Mouse (Mus musculus) c-Kit-positive CD71-positive TER-119-negative erythroid progenitor cells, embryonic 14.5 days (primary cell): ENCODE data around the gene Bank1.
"Not testable (repeated sequence)": the region's sequence is repeated elsewhere in the genome, so short reads cannot be mapped to it uniquely, and the experiment has no call there.

ENCODE experiments used
- DNase-seq: peaks from one replicate; pipeline ENCODE4 v3.0.0-alpha.2; 2013; ENCODE audit warnings: low read depth

Bank1 gene

GRCm38 (mm10) chr3:136325783-136326182 lies at the start of gene Bank1:
TSS of gene Bank1 (minus strand) at chr3:136326066.
- no peak for DNase-seq

DNA sequence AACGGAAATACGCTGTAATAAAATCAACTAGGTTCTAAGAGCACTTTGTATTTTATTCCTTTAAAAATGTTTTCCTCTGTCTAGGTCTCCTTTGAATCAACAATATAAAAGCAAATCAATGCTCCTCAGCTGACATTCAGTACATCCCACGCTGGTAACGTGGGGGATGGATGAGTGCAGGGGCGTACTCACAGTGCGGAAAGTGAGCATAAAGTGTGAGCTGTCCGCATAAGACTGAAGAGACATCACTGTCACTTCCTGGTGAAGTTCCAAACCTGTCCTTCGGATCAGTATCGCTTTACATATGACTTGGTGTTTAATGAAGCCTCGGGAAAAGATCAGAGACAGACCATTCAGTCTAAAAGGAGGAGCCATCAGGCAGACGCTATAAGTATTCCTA lies 44.0 kb upstream of the Bank1 start:
- DNase-seq = no peak

- DNase-seq = no peak
Observed at GRCm38 (mm10) chr3:136369466-136369865, 43.6 kb upstream of the Bank1 start.

DNA sequence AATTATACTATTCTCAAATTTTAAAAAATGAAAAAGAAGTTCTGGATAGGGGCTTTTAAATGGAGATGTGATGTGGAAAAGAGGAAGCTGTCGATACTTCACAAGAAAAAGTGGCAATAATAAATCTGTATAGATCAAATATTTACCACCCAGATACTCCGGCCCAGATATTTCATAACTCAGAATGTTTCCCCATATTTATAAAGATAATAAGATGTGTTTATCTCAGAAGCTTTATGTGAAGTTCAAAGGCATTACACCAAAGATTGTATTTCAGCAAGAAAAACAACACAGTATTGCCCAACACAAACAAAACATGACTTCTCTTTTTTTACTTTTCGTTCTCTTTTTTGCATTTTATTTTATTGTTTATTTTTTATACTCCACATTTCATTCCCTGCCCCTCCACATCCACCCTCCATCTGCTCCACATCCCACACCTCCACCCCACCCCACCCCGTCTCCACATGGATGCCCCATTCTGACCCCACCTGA lies 42.7 kb upstream of the Bank1 start:
- DNase-seq = no peak

DNA sequence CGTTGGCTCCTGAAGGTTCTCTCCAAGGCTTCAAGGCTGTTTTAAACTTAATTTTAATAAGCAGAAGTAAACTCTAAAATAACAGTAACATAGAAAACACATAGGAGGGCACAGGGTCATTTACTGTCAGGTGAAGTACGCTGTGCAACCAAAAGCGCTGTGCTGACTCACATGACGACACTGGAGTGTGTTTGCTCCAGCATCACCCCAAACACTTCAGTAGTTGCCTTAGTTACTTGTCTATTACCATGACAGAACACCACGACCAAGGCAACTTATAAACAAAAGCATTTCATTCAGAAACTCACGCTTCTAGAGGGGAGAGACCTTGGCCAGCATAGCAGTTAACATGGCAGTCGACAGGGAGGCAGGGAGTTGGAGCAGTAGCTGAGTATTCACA lies 23.8 kb upstream of the Bank1 start:
- no peak for DNase-seq

DNA sequence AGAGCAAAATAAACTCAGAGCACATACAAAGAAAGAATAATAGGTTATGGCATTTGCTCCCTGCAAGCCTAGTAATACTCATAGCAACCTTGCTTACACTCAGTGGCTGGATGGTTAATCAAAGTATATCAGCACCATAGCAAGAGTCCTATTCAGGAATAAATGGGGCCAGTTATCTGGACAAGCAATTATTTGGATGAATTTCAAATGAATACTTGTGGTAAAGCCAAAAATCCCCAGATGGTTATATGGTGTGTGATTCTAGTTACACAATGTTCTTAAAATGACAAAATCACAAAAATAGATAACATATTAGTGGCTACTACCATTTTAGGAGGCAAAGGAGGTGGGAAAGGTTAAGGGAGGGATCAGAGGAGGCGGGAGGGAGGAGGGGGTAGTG lies 22.7 kb upstream of the Bank1 start:
- no peak for DNase-seq

DNA sequence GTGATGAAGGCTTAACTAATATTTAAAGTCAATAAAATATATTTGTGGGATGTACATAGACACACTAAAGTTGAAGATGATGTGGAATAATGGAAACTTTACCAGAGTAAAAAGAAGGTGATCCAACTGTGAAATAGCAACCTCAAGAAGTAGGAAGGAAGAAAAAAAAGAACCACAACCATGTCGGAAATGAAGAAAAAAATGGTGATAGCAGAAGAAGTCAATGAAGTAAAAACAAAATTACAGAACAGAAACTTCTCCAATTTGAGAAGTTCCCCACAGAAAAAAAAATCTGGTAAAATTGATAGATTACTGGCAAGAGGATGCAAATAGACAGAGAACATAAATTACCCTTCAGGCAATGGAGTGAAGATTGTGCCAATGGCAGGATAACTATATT lies 21.4 kb upstream of the Bank1 start:
- DNase-seq = no peak

GRCm38 (mm10) chr3:136341911-136342310 lies 16.0 kb upstream of the Bank1 start:
- no peak for DNase-seq

DNA sequence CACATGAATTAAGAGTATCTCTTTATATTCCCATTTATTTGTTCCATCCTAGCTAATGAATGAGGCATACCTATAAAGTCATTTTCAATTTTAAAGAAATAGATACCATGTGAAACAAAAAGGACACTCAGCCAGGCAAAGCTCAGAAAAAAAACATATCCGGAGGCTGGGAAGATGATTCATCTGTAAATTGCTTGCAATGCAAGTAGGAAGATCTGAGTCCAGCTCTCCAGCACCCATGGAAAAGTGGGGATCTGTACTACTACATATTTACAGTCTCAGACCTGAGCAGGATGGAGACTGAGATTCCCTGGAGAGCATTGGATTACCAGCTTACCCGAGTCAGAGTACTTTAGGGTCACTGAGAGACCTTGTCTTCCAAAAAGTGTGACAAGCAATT lies 14.0 kb upstream of the Bank1 start:
- DNase-seq = no peak

GRCm38 (mm10) chr3:136331135-136331534 lies 5.3 kb upstream of the Bank1 start:
- no peak for DNase-seq

DNA sequence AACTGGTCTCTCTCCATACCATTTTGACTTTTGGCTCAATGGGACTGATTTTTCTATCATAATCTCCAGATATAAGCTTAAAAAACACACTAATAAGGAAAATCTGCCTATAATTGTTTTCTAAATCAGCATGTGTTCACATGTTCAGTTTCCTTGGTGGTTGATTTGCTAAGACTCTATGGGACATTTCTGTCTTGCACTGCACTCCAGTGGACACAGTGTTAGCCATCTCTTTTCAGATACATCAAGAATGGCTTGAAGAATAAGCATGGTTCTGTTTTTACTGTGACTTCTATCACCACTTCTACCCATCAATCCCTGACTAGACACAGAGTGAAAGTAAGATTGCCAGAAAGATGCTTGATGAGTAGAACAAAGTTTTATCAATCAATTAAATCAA lies 4.2 kb upstream of the Bank1 start:
- no peak for DNase-seq

- DNase-seq = no peak
Observed at GRCm38 (mm10) chr3:136329133-136329532, 3.3 kb upstream of the Bank1 start.

DNA sequence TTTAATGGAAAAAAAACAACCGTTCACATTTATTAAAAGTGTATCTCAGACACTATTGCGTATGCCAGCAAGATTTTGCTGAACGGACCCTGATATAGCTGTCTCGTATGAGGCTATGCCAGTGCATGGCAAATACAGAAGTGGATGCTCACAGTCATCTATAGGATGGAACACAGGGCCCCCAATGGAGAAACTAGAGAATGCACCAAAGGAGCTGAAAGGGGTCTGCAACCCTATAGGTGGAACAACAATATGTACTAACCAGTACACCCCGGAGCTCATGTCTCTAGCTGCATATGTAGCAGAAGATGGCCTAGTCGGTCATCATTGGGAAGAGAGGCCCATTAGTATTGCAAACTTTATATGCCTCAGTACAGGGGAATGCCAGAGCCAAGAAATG lies 1.1 kb downstream of the Bank1 start:
- DNase-seq = not testable (repeated sequence)

DNA sequence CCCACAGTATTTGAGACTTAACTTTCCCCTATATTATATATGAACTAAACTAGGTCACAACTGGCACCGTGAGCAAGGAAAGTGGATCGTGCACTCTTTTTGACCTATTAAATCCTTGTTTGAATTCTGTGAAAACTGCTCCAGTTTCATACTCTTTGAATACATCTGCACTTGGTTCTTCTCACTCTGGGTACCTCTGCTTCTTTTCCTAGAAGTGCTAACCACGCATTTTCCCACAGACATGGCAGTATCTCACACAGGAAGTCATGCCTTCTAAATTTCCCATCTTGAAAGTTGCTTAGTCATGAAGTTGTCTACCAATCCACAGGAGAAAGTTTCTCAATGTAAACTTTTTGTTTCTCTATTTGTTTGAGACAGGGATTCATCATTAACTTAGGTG lies 3.9 kb downstream of the Bank1 start:
- DNase-seq = no peak

DNA sequence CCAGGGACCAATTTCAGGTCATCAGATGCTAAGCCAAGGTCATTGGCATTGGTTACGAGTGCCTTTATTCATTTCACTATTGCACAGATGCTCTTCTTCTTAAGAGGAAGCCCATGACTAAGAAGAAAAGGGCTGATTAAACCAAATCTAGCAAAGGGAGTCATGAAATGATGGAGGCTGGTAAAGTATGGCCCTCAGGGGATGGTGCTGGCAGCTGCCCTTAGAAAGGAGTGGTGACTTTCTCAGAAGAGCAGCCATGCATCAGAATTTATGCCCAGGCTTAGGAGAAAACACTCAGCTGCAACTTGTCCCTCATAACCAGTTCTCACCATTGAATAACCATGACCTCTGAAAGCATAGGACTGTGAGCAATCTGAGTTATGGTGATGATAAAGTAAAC lies 17.4 kb downstream of the Bank1 start:
- no peak for DNase-seq

DNA sequence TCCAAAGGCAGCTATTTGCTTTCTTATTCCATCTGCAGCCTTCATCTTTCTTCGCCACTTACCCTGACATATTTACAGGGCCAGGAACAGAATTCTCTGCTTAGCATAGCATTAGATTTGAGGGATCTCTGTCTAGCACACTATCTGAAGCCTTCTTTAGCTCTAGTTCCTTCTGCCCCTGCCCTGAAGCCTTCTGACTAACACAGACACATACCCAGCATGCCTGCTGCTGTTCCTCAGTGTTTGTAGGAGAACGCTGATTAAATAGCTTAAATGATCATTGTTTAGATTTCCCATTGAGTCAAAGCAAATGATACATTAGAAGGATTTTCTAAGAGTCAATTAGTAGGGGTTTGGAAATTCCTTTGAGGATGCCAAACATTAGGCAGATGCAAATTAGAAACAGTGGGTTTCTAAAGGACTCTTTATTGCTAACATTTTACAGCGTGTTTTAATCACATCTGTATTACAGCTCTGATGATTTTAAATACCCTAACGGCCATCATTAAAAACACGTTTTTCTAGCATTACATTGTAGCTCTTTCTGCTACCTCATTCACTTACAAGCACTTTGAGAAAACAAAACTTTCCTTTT lies 19.2 kb downstream of the Bank1 start:
- DNase-seq = no peak

GRCm38 (mm10) chr3:136302541-136302940 lies 23.3 kb downstream of the Bank1 start:
- no peak for DNase-seq

GRCm38 (mm10) chr3:136300810-136301209 lies 25.1 kb downstream of the Bank1 start:
- not testable (repeated sequence) for DNase-seq

DNA sequence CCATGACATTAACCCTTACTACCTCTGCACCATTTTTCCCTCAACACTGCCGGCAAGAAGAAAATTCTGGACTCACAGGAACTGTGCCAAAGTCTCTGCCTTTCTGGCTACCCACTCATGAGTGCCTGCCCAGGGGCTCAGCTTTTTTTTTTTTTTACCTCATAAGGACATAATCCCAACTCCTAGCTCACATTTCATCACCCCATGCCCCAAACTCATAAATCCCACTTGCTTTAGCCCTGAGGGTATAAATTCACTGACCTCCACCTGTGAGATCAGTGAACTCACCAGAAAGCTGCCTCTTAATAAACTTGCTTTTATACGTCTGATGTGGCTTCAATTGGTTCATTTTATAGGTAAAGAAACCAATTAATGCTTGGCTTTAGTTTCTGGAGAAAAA lies 28.5 kb downstream of the Bank1 start:
- no peak for DNase-seq

DNA sequence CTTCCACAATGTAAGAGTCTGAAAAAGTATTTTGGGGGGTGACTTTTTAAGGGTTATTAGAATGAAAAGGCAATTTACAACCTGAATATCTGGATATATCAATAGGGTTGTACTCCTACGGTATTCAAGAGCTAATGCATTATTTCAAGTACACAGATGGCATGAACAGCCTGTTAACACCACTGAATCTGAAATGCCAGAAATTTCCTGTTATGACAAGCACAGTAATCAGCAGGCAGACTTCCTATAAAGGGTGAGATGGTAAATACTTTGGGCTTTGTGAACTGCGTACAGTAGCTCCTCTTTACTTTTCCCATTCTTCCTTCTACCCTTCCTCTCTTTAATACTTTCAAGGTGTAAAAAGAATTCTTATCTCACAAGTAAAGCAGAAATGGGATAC lies 30.6 kb downstream of the Bank1 start:
- DNase-seq = no peak

DNA sequence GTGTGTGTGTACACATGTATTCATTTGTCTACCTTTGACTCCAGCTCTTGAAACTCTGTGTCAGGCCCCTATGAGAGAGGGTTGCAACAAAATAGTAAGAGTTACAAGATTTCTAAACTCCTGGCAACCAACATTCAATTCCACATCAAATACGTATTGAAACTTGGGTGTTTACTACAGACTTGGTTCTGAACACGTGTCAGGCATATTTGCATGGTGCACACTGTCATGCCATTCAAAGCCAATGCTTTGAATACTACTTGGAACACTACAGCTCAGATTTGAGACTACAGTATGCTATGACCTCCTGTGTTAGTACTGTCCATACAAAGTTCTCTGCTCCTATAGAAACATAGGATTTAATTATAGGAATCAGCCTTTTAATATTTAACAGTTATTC lies 38.0 kb downstream of the Bank1 start:
- DNase-seq = no peak

DNA sequence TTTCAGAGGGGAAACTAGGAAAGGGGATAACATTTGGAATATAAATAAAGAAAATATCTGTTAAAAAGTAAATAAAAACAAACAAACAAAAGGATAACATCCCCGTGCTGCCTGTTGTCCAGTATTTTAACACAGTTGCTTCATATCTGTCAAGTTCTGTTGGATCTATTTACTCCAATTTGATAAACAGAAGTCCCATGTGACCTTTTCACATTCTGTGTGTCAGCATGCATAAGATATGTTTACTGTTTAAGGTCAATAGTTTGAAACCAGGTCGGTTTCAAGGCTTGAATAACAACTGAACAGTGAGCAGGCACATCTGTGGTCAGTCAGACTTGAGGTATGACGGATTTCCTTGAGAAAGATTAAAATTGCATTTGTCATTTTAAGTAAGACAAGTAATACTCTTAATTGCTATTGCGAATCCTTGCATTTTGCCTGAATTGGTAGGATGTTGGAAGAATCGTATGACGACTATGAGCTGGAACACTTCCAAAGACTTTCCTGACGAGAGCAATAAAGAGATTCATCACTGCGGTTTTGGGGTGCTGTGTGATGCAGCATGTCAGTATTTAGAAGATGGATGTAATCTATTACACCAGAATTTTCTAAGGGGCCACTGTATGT lies 60.8 kb downstream of the Bank1 start:
- no peak for DNase-seq

- no peak for DNase-seq
Observed at GRCm38 (mm10) chr3:136257761-136258160, 68.1 kb downstream of the Bank1 start.

DNA sequence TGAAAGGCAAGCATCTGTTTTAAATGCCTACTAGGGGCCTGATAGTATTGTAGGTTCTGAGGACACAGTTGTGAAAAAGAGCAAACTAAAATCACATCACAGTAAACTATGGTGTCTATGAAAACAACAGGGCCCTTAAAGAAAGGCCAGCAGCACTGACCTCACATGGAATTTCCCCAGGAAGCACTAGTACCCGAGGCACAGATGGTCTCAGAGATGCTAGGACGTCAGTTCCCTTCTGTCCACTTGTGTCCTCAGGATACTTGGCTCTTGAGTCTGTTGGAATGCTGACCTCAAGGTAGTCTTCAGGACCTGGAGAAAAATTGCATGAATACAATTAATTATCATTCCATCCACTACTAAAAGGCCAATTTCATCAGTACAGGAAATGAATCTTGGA lies 71.2 kb downstream of the Bank1 start:
- DNase-seq = no peak
